Comparison of ENCODE assay signal across 8 mouse cellular contexts in genomic region chr2:38164326-38165035, GRCm38 (mm10).
A peak's percentile ranks its signal among the peaks of the same experiment; 100 is the strongest.
DNase-seq lines count a peak whose midpoint lies in the region; ATAC-seq lines count a peak whose summit lies in the region.

No protein-coding gene starts in this region.

- H3K4me3 ChIP-seq in liver, embryonic 11.5 days (ENCODE audit: low read depth, low read length), result no peak overlapping the region

- H3K27me3 ChIP-seq in liver, embryonic 11.5 days (replicated peaks; ENCODE audit: control insufficient read depth, insufficient read depth, low read length), result no peaks in the 10 kb centered on the region

- H3K27ac ChIP-seq in liver, embryonic 11.5 days (ENCODE audit: low read depth, low read length), result no peak overlapping the region

- peaks cover 10% of the 10 kb centered on the region for H3K4me1 ChIP-seq in liver, embryonic 11.5 days (replicated peaks; ENCODE audit: control insufficient read depth, insufficient read depth, low read length)

- WGBS in liver, embryonic 11.5 days, result 69% methylated on average over 5 of the region's 5 CpGs

- peak; percentile 24 for DNase-seq in adrenal gland, adult 2 months
- no peak for DNase-seq in adrenal gland, postnatal 4 days (ENCODE audit: low spot score in 2 of 2)
- peak; percentile 24 for DNase-seq in 3134 (ENCODE audit: extremely low read depth, insufficient read length, low spot score)
- no peak for DNase-seq in liver, embryonic 11.5 days (ENCODE audit: low spot score)
- no peak for DNase-seq in embryo, embryonic 10.5 days (ENCODE audit: low spot score)
- no peak for DNase-seq in layer of hippocampus, postnatal 14 days (ENCODE audit: low spot score in 2 of 2)

- H3K9me3 ChIP-seq in liver, embryonic 11.5 days (ENCODE audit: control insufficient read depth, low read length), result no peaks in the 10 kb centered on the region

- H3K36me3 ChIP-seq in liver, embryonic 11.5 days (ENCODE audit: control insufficient read depth, insufficient read depth, low read length), result no peaks in the 10 kb centered on the region

- peak; percentile 56; the same call in 1 of the 2 replicates for ATAC-seq in erythroblast, adult 5-6 weeks (replicated peaks; ENCODE audit: low FRiP score, poor library complexity, severe bottlenecking)
- no peak for ATAC-seq in liver, embryonic 11.5 days (replicated peaks; ENCODE audit: low FRiP score)
- ATAC-seq in granulocyte monocyte progenitor cell, adult 5-6 weeks (replicated peaks; ENCODE audit: poor library complexity, severe bottlenecking), result no peak

- H3K9ac ChIP-seq in liver, embryonic 11.5 days (ENCODE audit: low read depth, low read length), result no peak overlapping the region

- H3K4me2 ChIP-seq in liver, embryonic 11.5 days, result peak overlapping the region; percentile 49

Comparison
In these comparisons a context has a peak if more than half of its experiments do, and no peak if none do; other contexts are left out.
1. DNase-seq: peak in adrenal gland, adult 2 months (single experiment) and 3134 (single experiment); none in adrenal gland, postnatal 4 days (0 of 2), liver, embryonic 11.5 days (single experiment), embryo, embryonic 10.5 days (single experiment) and layer of hippocampus, postnatal 14 days (0 of 2).